Mouse (Mus musculus): ENCODE results near the gene Tcl1.
"Not testable (repeated sequence)": the region's sequence is repeated elsewhere in the genome, so short reads cannot be mapped to it uniquely, and the experiment has no call there.

Gene Tcl1

GRCm38 (mm10) chr12:105222601-105223319 lies at the start of gene Tcl1:
TSS of gene Tcl1 (minus strand) at chr12:105222793.
- no peak for DNase-seq

- no peak for DNase-seq
Measured at GRCm38 (mm10) chr12:105271016-105271965, 48.7 kb upstream of the Tcl1 start.

GRCm38 (mm10) chr12:105267076-105267475 lies 44.5 kb upstream of the Tcl1 start:
- DNase-seq, result no peak

GRCm38 (mm10) chr12:105266096-105266495 lies 43.5 kb upstream of the Tcl1 start:
- no peak for DNase-seq

GRCm38 (mm10) chr12:105259221-105259620 lies 36.6 kb upstream of the Tcl1 start:
- DNase-seq, result no peak

GRCm38 (mm10) chr12:105258787-105259186 lies 36.2 kb upstream of the Tcl1 start:
- no peak for DNase-seq

GRCm38 (mm10) chr12:105253796-105254195 lies 31.2 kb upstream of the Tcl1 start:
- no peak for DNase-seq

GRCm38 (mm10) chr12:105248763-105249233 lies 26.2 kb upstream of the Tcl1 start:
- DNase-seq, result no peak

GRCm38 (mm10) chr12:105239060-105239459 lies 16.5 kb upstream of the Tcl1 start:
- DNase-seq, result no peak

GRCm38 (mm10) chr12:105235091-105235490 lies 12.5 kb upstream of the Tcl1 start:
- no peak for DNase-seq

- no peak for DNase-seq
Measured at GRCm38 (mm10) chr12:105234362-105234761, 11.8 kb upstream of the Tcl1 start.

- DNase-seq, result no peak
Measured at GRCm38 (mm10) chr12:105224621-105225320, 2.2 kb upstream of the Tcl1 start.

GRCm38 (mm10) chr12:105217101-105217760 lies 5.4 kb downstream of the Tcl1 start:
- DNase-seq, result no peak

GRCm38 (mm10) chr12:105209231-105209630 lies 13.4 kb downstream of the Tcl1 start:
- no peak for DNase-seq

GRCm38 (mm10) chr12:105208441-105208840 lies 14.2 kb downstream of the Tcl1 start:
- no peak for DNase-seq

- no peak for DNase-seq
Measured at GRCm38 (mm10) chr12:105207071-105207470, 15.5 kb downstream of the Tcl1 start.

- DNase-seq, result not testable (repeated sequence)
Measured at GRCm38 (mm10) chr12:105201657-105202056, 20.9 kb downstream of the Tcl1 start, which contains the start of gene Tcl1b4. TSS of gene Tcl1b4 (plus strand) at chr12:105201957.

GRCm38 (mm10) chr12:105199684-105200497 lies 22.7 kb downstream of the Tcl1 start:
- DNase-seq, result not testable (repeated sequence)

- DNase-seq, result not testable (repeated sequence)
Measured at GRCm38 (mm10) chr12:105190743-105191142, 31.9 kb downstream of the Tcl1 start, which contains the start of gene Tcl1b3. TSS of gene Tcl1b3 (plus strand) at chr12:105191043.

- not testable (repeated sequence) for DNase-seq
Measured at GRCm38 (mm10) chr12:105188980-105189379, 33.6 kb downstream of the Tcl1 start.

GRCm38 (mm10) chr12:105181040-105181644 lies 41.5 kb downstream of the Tcl1 start:
- DNase-seq, result not testable (repeated sequence)

Data from right cerebral cortex, adult 18-20 months (tissue).